Mouse (Mus musculus): ENCODE measurements around the gene Acvr1. TPM values are rescaled to one million over a fixed set of nuclear protein-coding genes. Genes with fewer than 3 reads are reported as not detected.

The Acvr1 gene
- polyA plus RNA-seq, 1 experiment from 2014 or later = 5.0 TPM

DNA sequence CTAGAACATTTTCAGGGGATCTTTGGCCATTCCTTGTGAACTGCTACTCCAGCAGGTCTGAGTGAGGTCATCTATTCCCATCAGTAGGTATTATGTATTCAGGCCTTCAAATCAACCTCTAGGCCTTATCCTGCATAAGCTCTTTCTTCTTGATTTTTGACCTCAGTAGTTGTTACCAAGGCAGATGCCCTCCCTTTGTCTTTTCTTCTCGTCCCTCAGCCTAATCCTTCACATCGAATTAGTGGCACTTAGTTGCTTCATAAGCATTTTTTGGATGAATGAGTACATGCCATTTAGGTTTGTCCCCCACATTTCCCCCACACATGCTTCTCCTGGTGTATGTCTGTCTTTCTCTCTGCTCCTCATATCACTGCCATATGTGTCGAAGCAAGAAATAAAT, 200.8 kb downstream of the Acvr1 start:
- no peak for TF ChIP-seq CTCF (IDR thresholded peaks at IDR 0.05; ENCODE audit: low read depth)
- no peak for TF ChIP-seq EP300 (optimal IDR thresholded peaks at IDR 0.05)
- Histone ChIP-seq H3K27ac (replicated peaks) (no peak overlapping the region), H3K4me2 (replicated peaks; ENCODE audit: low read depth) (no peak overlapping the region), H3K4me1 (replicated peaks; ENCODE audit: control insufficient read depth, insufficient read depth) (no peaks in the 10 kb centered on the region), H3K4me3 (ENCODE audit: low read depth, low read length) (no peak overlapping the region), H3K9me3 (ENCODE audit: control insufficient read depth, low read length) (no peaks in the 10 kb centered on the region), H3K27me3 (ENCODE audit: control insufficient read depth, insufficient read depth, low read length) (no peaks in the 10 kb centered on the region), H3K36me3 (ENCODE audit: control insufficient read depth, insufficient read depth, low read length) (no peaks in the 10 kb centered on the region), H3K9ac (ENCODE audit: low read length) (no peak overlapping the region)
- DNase-seq (ENCODE audit: low spot score) = no peak
- ATAC-seq (ENCODE audit: low FRiP score, low TSS enrichment) = no peak
- 79% methylated on average over 3 of the region's 3 CpGs for WGBS

- WGBS = 88% methylated on average over 3 of the region's 3 CpGs
- no peak overlapping the region for H3K4me2 ChIP-seq (replicated peaks; ENCODE audit: low read depth)
- H3K4me1 ChIP-seq (replicated peaks; ENCODE audit: control insufficient read depth, insufficient read depth) = no peaks in the 10 kb centered on the region
- H3K27ac ChIP-seq (replicated peaks) = no peak overlapping the region
- no peaks in the 10 kb centered on the region for H3K36me3 ChIP-seq (ENCODE audit: control insufficient read depth, insufficient read depth, low read length)
- DNase-seq (ENCODE audit: low spot score) (no peak), ATAC-seq (ENCODE audit: low FRiP score, low TSS enrichment) (no peak)
- TF ChIP-seq CTCF (IDR thresholded peaks at IDR 0.05; ENCODE audit: low read depth) = no peak
- no peak for TF ChIP-seq EP300 (optimal IDR thresholded peaks at IDR 0.05)
- H3K4me3 ChIP-seq (ENCODE audit: low read depth, low read length) = no peak overlapping the region
- no peaks in the 10 kb centered on the region for H3K27me3 ChIP-seq (ENCODE audit: control insufficient read depth, insufficient read depth, low read length)
- H3K9me3 ChIP-seq (ENCODE audit: control insufficient read depth, low read length) = no peaks in the 10 kb centered on the region
- H3K9ac ChIP-seq (ENCODE audit: low read length) = no peak overlapping the region
Measured at GRCm38 (mm10) chr2:58361361-58362046, 205.5 kb downstream of the Acvr1 start.

DNA sequence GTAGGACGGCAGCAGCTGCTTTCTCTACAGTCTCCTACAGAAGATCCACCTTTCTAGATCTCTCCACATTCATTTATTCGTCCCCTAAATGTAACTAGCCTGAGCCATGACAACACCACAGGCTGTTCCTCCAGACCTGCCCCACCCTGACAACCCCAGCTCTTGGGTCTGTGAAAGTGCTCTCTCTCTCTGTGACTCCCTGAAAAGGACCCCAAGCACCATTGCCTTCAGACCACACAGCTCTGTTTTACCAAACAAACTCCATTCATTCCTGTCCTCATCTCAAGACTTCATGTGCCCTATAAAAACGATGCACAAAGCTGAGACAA, 208.9 kb downstream of the Acvr1 start:
- no peak for DNase-seq (ENCODE audit: low spot score)
- H3K4me1 ChIP-seq (replicated peaks; ENCODE audit: control insufficient read depth, insufficient read depth) = no peaks in the 10 kb centered on the region
- H3K36me3 ChIP-seq (ENCODE audit: control insufficient read depth, insufficient read depth, low read length) = no peaks in the 10 kb centered on the region
- 23% methylated on average over 3 of the region's 3 CpGs for WGBS
- no peaks in the 10 kb centered on the region for H3K27me3 ChIP-seq (ENCODE audit: control insufficient read depth, insufficient read depth, low read length)
- no peaks in the 10 kb centered on the region for H3K9me3 ChIP-seq (ENCODE audit: control insufficient read depth, low read length)
- peak overlapping the region; percentile 59 for H3K4me3 ChIP-seq (ENCODE audit: low read depth, low read length)
- peak; percentile 47; the same call in 1 of the 2 replicates for ATAC-seq (ENCODE audit: low FRiP score, low TSS enrichment)
- H3K4me2 ChIP-seq (replicated peaks; ENCODE audit: low read depth) = peak overlapping the region; percentile 99
- H3K27ac ChIP-seq (replicated peaks) = no peak overlapping the region
- TF ChIP-seq EP300 (optimal IDR thresholded peaks at IDR 0.05) = no peak
- TF ChIP-seq CTCF (IDR thresholded peaks at IDR 0.05; ENCODE audit: low read depth) = no peak
- 0 out of 2 replicates have a peak overlapping the region, but pooled peaks have one; percentile 54 for H3K9ac ChIP-seq (ENCODE audit: low read length)

DNA sequence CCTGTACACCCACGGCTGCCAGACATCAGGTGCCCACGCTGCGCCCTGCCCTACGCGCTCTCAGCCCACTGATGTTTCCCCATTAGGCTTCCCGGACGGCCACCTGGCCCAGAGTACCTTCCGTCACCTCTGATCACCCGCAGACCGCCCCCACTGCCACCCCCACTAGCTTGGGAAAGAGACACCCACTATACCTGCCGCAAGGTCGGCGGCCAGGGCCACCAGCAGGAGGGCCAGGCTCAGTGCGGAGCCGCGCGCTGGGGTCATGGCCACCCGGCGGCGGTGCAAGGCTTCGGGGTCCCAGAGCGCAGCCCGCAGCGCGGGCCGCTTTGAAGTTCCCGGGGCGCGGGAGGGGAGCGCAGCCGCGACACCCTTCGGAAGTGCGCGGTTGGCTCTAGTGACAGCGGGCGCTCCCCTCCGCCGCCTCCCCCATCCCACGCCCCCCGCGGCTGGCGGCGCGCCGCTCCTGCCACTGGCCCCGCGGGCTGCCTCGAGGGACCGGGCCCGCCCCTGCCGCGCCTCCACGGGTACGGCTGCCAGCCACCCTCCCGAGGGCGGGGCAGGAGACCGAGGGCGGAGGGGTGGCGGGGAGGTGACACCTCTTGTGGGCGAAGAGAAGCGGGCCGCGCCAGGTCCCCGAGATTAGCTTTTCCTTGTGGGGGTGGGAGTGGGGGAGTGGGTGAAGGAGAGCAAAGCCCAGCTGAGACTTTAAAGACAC, 209.4 kb downstream of the Acvr1 start, which contains the start of gene Acvr1c:
Gene Acvr1c (minus strand): TSS at position 482 of the 718 bp plus-strand sequence.
- peak; percentile 93 for ATAC-seq (ENCODE audit: low FRiP score, low TSS enrichment)
- H3K4me3 ChIP-seq (ENCODE audit: low read depth, low read length) = peak within 1 kb of the TSS; percentile 59
- peak within 1 kb of the TSS; percentile 54 for H3K9ac ChIP-seq (ENCODE audit: low read length)
- no peaks in the 10 kb centered on the region for H3K27me3 ChIP-seq (ENCODE audit: control insufficient read depth, insufficient read depth, low read length)
- TF ChIP-seq CTCF (IDR thresholded peaks at IDR 0.05; ENCODE audit: low read depth) = no peak
- no peak for TF ChIP-seq EP300 (optimal IDR thresholded peaks at IDR 0.05)
- no peaks in the 10 kb centered on the region for H3K9me3 ChIP-seq (ENCODE audit: control insufficient read depth, low read length)
- no peak within 1 kb of the TSS for H3K27ac ChIP-seq (replicated peaks)
- WGBS = under 1% methylated on average over 43 of the region's 65 CpGs
- peak; percentile 86 for DNase-seq (ENCODE audit: low spot score)
- H3K4me1 ChIP-seq (replicated peaks; ENCODE audit: control insufficient read depth, insufficient read depth) = no peaks in the 10 kb centered on the region
- H3K4me2 ChIP-seq (replicated peaks; ENCODE audit: low read depth) = peak within 1 kb of the TSS; percentile 99
- no peaks in the 10 kb centered on the region for H3K36me3 ChIP-seq (ENCODE audit: control insufficient read depth, insufficient read depth, low read length)

- H3K9ac ChIP-seq (ENCODE audit: low read length) = peak overlapping the region; percentile 54
Measured at GRCm38 (mm10) chr2:58357068-58357413, 209.9 kb downstream of the Acvr1 start.

GRCm38 (mm10) chr2:58354389-58354788, 212.6 kb downstream of the Acvr1 start:
- DNase-seq (ENCODE audit: low spot score) (no peak), ATAC-seq (ENCODE audit: low FRiP score, low TSS enrichment) (no peak)
- Histone ChIP-seq H3K4me3 (ENCODE audit: low read depth, low read length) (no peak overlapping the region), H3K4me1 (replicated peaks; ENCODE audit: control insufficient read depth, insufficient read depth) (no peaks in the 10 kb centered on the region), H3K4me2 (replicated peaks; ENCODE audit: low read depth) (no peak overlapping the region), H3K27me3 (ENCODE audit: control insufficient read depth, insufficient read depth, low read length) (no peaks in the 10 kb centered on the region), H3K36me3 (ENCODE audit: control insufficient read depth, insufficient read depth, low read length) (no peaks in the 10 kb centered on the region), H3K9ac (ENCODE audit: low read length) (no peak overlapping the region), H3K27ac (replicated peaks) (no peak overlapping the region), H3K9me3 (ENCODE audit: control insufficient read depth, low read length) (no peaks in the 10 kb centered on the region)
- 85% methylated on average over 3 of the region's 3 CpGs for WGBS
- TF ChIP-seq CTCF (IDR thresholded peaks at IDR 0.05; ENCODE audit: low read depth) = no peak
- no peak for TF ChIP-seq EP300 (optimal IDR thresholded peaks at IDR 0.05)

More at GRCm38 (mm10) chr2:58357068-58357413, 209.9 kb downstream of the Acvr1 start:
- ATAC-seq (ENCODE audit: low FRiP score, low TSS enrichment) (peak; percentile 53; the same call in 1 of the 2 replicates), DNase-seq (ENCODE audit: low spot score) (peak; percentile 49)
- H3K27me3 ChIP-seq (ENCODE audit: control insufficient read depth, insufficient read depth, low read length) = no peaks in the 10 kb centered on the region
- TF ChIP-seq CTCF (IDR thresholded peaks at IDR 0.05; ENCODE audit: low read depth) = no peak
- TF ChIP-seq EP300 (optimal IDR thresholded peaks at IDR 0.05) = no peak
- H3K27ac ChIP-seq (replicated peaks) = no peak overlapping the region
- peak overlapping the region; percentile 59 for H3K4me3 ChIP-seq (ENCODE audit: low read depth, low read length)
- under 1% methylated on average over 7 of the region's 7 CpGs for WGBS
- no peaks in the 10 kb centered on the region for H3K9me3 ChIP-seq (ENCODE audit: control insufficient read depth, low read length)
- H3K4me2 ChIP-seq (replicated peaks; ENCODE audit: low read depth) = peak overlapping the region; percentile 99
- H3K36me3 ChIP-seq (ENCODE audit: control insufficient read depth, insufficient read depth, low read length) = no peaks in the 10 kb centered on the region
- no peaks in the 10 kb centered on the region for H3K4me1 ChIP-seq (replicated peaks; ENCODE audit: control insufficient read depth, insufficient read depth)
